Mouse (Mus musculus) macrophage (primary cell): ENCODE results near the gene Maml1. TPM values are rescaled to one million over a fixed set of nuclear protein-coding genes. Genes with fewer than 3 reads are reported as not detected.

ENCODE experiments used
- H3K27ac ChIP-seq: fragments of 350-480 bp; formaldehyde crosslinking; 2 replicates; pipeline ENCODE4 v1.9.0; 2021
- H3K36me3 ChIP-seq: fragments of 350-480 bp; formaldehyde crosslinking; 2 replicates; pipeline ENCODE4 v1.9.0; 2021; ENCODE audit errors: inconsistent target
- H3K4me3 ChIP-seq: fragments of 350-480 bp; formaldehyde crosslinking; 2 replicates; pipeline ENCODE4 v1.9.0; 2021; ENCODE audit errors: inconsistent target
- H3K79me2 ChIP-seq: fragments of 350-480 bp; formaldehyde crosslinking; 2 replicates; pipeline ENCODE4 v1.9.0; 2021; ENCODE audit errors: inconsistent target
- WGBS: methylation state at CpG from one replicate; pipeline ENCODE4 v1.1.7; 2026; ENCODE audit warnings: inconsistent platforms; ENCODE audit not compliant: missing documents; 5-methylcytosine and 5-hydroxymethylcytosine counted together
- polyA plus RNA-seq: library from polyadenylated mRNA; stranded (reverse); fragments of 250-400 nt; gene quantifications from 3 replicates; pipeline ENCODE4 v1.2.4, GENCODE M21; 2018; ENCODE audit warnings: inconsistent platforms

Gene Maml1
- polyA plus RNA-seq, 1 experiment from 2014 or later: 12.5 TPM

DNA sequence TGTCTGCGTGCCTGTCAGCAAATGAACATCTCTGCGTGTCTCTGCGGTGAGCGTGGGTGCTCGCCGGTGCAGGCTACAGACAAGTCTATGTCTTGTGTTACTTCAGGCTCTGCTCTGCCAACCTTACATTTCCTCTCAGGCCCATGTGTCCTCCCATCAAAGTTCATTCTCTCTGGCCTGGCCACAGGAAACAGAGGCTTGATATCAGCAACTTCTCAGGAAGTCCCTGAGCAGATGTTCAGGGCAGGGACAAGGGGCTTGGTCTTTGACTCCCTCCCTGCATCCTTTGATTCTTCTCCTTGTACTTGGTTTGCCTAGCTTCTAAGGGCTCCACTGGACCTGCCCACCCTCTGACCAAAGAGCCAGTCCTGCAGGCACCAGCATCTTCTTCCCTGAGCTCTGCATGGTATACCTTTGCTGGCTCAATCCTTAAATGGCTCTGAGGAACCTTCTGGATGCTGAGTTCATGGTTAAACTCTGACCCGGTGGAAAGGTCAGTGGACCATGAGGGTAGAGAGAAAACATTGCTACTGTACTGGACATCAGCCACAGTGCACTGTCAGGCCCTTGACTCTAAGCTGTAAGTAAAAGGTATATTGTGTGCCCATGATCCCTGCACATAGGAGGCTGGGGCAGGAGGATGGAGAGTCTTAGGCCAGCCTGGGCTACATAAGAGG is 51.7 kb downstream of the Maml1 start:
- WGBS: 34% methylated on average over 7 of the region's 7 CpGs
- Histone ChIP-seq H3K27ac (peak overlapping the region; percentile 58), H3K36me3 (no peaks in the 10 kb centered on the region), H3K79me2 (no peaks in the 10 kb centered on the region), H3K4me3 (no peak overlapping the region)

GRCm38 (mm10) chr11:50238821-50239791 is 53.0 kb downstream of the Maml1 start:
- 60% methylated on average over 9 of the region's 9 CpGs for WGBS
- H3K4me3 ChIP-seq: no peak overlapping the region

GRCm38 (mm10) chr11:50238324-50238723 is 53.8 kb downstream of the Maml1 start, which contains the start of gene Ltc4s:
TSS of gene Ltc4s (minus strand) at chr11:50238616.
- 5% methylated on average over 10 of the region's 10 CpGs for WGBS
- Histone ChIP-seq H3K4me3 (peak within 1 kb of the TSS; percentile 29), H3K79me2 (no peaks in the 10 kb centered on the region), H3K36me3 (peaks cover 17% of the 10 kb centered on the region), H3K27ac (peak within 1 kb of the TSS; percentile 58)

More at GRCm38 (mm10) chr11:50238821-50239791, 53.0 kb downstream of the Maml1 start:
- H3K27ac ChIP-seq: peak overlapping the region; percentile 58
- H3K36me3 ChIP-seq: peaks cover 9% of the 10 kb centered on the region
- no peaks in the 10 kb centered on the region for H3K79me2 ChIP-seq

DNA sequence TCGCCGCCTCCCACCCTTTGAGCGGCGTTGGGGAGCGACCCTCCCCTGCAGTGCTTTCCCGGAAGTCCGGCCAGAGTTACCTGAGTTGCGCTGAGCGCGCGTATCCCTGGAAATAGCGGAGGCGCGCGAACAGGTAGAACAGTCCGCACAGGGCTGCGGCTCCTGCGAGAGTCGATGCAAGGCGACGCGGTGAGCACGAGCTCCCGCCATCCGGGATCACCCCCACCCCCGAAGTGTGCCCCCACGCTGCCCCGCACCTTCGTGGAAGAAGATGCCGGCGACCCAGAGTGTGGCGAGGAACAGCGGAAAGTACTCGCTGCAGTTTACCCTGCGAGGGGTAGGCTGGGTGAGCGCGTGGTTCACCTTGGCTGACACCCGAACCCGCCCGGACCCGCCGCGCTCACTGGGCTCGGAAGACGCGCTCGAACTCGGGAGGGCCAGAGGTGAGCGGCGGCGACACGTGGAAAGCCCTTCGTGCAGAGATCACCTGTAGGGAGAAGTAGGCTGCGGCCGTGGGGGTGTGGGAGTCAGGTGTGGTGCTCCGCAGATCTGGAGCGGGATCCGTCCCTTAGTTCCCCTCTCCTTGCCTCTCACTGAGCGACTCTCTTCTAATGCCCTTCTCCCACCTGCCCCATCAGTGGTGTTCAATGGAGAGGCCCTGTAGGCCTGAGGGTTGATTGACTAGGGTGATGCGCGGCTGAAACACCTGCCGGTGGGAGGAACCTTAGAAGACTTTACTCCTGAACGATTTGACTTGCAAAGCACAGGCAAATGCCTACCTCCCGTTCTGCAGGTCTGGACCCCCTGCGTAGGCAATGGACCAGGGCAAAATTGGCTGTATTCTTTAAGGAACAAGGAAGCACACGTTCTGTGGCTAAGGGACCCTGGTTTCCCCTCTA is 54.9 kb downstream of the Maml1 start:
- Histone ChIP-seq H3K36me3 (peaks cover 28% of the 10 kb centered on the region), H3K79me2 (no peaks in the 10 kb centered on the region), H3K27ac (peak overlapping the region; percentile 58; the same call in 1 of the 2 replicates), H3K4me3 (peak overlapping the region; percentile 29)
- 8% methylated on average over 65 of the region's 66 CpGs for whole genome bisulfite sequencing

DNA sequence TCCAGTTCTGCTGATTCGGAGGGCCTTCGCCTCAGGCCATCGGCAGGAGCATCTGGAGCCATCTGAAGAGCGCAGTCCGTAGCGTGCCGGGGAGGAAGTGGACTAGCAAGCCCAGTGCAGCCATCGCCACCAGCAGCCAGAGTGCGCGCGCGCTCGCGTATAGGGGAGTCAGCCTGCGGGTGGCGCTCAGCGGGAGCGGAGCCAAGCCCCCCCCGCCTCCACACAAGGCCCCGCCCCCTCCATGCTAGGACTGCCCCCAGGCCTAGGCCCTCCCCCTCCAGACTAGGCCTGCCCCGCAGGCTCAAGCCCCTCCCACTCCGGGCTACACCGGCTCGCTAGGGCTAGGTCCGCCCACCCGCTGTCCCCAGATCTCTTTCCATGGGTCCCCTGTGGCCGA is 55.6 kb downstream of the Maml1 start:
- under 1% methylated on average over 22 of the region's 27 CpGs for WGBS
- 0 out of 2 replicates have a peak overlapping the region, but pooled peaks have one; percentile 13 for H3K27ac ChIP-seq
- H3K79me2 ChIP-seq: no peaks in the 10 kb centered on the region
- peaks cover 34% of the 10 kb centered on the region for H3K36me3 ChIP-seq
- peak overlapping the region; percentile 29 for H3K4me3 ChIP-seq

GRCm38 (mm10) chr11:50234606-50235005 is 57.5 kb downstream of the Maml1 start:
- Histone ChIP-seq H3K4me3 (no peak overlapping the region), H3K36me3 (peaks cover 42% of the 10 kb centered on the region), H3K27ac (no peak overlapping the region), H3K79me2 (peaks cover 12% of the 10 kb centered on the region)
- WGBS: 98% methylated on average over 25 of the region's 25 CpGs

DNA sequence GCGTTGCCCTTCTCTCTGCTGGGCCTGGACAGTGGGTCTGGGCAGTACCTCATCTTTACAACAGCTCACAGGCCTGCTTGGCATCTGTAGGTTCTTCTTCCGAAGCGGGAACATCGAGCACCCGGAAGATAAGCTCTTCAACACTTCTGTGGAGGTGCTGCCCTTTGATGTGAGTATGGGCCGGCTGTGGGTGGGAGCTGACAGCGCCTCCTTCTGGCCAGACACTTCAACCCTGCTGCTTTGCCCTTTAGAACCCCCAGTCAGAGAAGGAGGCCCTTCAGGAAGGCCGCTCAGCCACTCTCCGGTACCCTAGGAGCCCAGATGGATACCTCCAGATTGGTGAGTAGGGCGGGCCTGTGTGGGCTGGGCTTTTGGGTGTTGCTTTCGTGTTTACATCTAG is 58.1 kb downstream of the Maml1 start:
- no peak overlapping the region for H3K4me3 ChIP-seq
- peaks cover 18% of the 10 kb centered on the region for H3K79me2 ChIP-seq
- WGBS: 92% methylated on average over 11 of the region's 11 CpGs
- H3K27ac ChIP-seq: no peak overlapping the region
- peaks cover 42% of the 10 kb centered on the region for H3K36me3 ChIP-seq

GRCm38 (mm10) chr11:50233022-50233421 is 59.1 kb downstream of the Maml1 start:
- Histone ChIP-seq H3K79me2 (peaks cover 28% of the 10 kb centered on the region), H3K27ac (no peak overlapping the region), H3K4me3 (no peak overlapping the region), H3K36me3 (peaks cover 42% of the 10 kb centered on the region)
- WGBS: 63% methylated on average over 9 of the region's 13 CpGs

DNA sequence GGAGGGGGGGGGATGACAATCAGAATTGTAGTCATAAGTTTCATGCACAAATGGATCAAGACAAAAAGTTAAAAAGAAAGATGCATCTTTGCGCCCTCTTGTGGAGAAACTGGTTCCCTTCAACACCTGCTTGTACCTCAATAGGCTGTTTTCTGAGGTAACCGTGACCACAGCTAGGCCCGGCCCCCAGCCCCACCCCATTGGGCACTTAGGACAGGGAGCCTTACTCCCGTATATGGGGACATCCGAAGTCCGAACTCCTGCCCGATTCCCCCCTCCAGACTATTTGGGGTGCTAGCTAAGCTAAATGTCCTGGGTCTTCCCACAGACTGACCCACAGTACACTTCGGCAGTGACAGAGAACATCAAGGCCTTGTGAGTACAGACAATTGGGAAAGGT is 60.7 kb downstream of the Maml1 start:
- WGBS: 43% methylated on average over 8 of the region's 8 CpGs
- H3K4me3 ChIP-seq: no peak overlapping the region
- peaks cover 44% of the 10 kb centered on the region for H3K79me2 ChIP-seq
- peaks cover 42% of the 10 kb centered on the region for H3K36me3 ChIP-seq
- no peak overlapping the region for H3K27ac ChIP-seq

GRCm38 (mm10) chr11:50230481-50231304 is 61.4 kb downstream of the Maml1 start:
- Histone ChIP-seq H3K36me3 (peaks cover 42% of the 10 kb centered on the region), H3K4me3 (no peak overlapping the region), H3K27ac (no peak overlapping the region), H3K79me2 (peaks cover 51% of the 10 kb centered on the region)
- 89% methylated on average over 32 of the region's 45 CpGs for WGBS

- peak overlapping the region; percentile 82 for H3K27ac ChIP-seq
- 42% methylated on average over 7 of the region's 7 CpGs for WGBS
- H3K79me2 ChIP-seq: peaks cover 53% of the 10 kb centered on the region
- H3K4me3 ChIP-seq: no peak overlapping the region
- peaks cover 36% of the 10 kb centered on the region for H3K36me3 ChIP-seq
These were observed 62.7 kb downstream of the Maml1 start for GRCm38 (mm10) chr11:50229252-50229910.

DNA sequence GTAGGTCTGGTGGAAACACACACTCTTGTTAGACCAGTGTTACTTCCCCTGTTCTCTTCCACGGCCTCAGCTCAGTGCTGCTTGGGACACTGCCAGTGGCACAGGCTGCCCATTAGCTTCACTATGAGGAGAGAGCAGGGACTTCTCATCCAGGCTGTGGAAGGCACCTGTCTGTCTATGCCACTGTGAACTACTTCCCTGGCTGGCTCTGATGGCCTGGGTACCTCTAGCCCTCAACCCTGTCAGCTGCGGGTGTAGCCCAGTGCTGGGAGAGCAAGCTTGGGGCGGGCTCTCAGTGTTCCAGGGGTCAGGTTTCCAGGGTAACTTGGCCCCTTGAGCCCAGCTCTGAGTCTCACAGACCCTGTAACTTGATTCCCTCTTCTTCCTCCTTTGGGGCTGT is 63.3 kb downstream of the Maml1 start:
- 23% methylated on average over 3 of the region's 3 CpGs for WGBS
- Histone ChIP-seq H3K36me3 (peaks cover 30% of the 10 kb centered on the region), H3K4me3 (no peak overlapping the region), H3K79me2 (peaks cover 53% of the 10 kb centered on the region), H3K27ac (peak overlapping the region; percentile 82)

- H3K36me3 ChIP-seq: peaks cover 19% of the 10 kb centered on the region
- 69% methylated on average over 4 of the region's 4 CpGs for WGBS
- H3K4me3 ChIP-seq: no peak overlapping the region
- peak overlapping the region; percentile 82 for H3K27ac ChIP-seq
- H3K79me2 ChIP-seq: peaks cover 64% of the 10 kb centered on the region
These were observed 64.4 kb downstream of the Maml1 start for GRCm38 (mm10) chr11:50227736-50228135.
